Mouse (Mus musculus) G1E (cell line): ENCODE measurements around the gene Ndufa11. TPM values are rescaled to one million over a fixed set of nuclear protein-coding genes. Genes with fewer than 3 reads are reported as not detected.
A peak's percentile ranks its signal among the peaks of the same experiment; 100 is the strongest.

Experiments used
- ATAC-seq: 2 replicates; pipeline ENCODE4 v1.8.0; 2016; ENCODE audit warnings: mild to moderate bottlenecking; ENCODE audit not compliant: insufficient number of reproducible peaks, poor library complexity, low FRiP score, severe bottlenecking; ENCODE audit errors: extremely low read depth
- DNase-seq: peaks from one replicate; pipeline ENCODE4 v3.0.0; 2012; ENCODE audit warnings: low spot score
- H3K27me3 ChIP-seq: 2 replicates; pipeline ENCODE4 v1.6.1; 2012; ENCODE audit warnings: mild to moderate bottlenecking, low read length, inconsistent platforms; ENCODE audit not compliant: insufficient read depth
- H3K36me3 ChIP-seq: replicated peaks from 2 replicates; pipeline ENCODE3; 2012; ENCODE audit warnings: mild to moderate bottlenecking, inconsistent platforms
- H3K4me1 ChIP-seq: 2 replicates; pipeline ENCODE4 v1.6.1; 2012; ENCODE audit warnings: low read depth, low read length, inconsistent platforms, mixed read lengths; ENCODE audit not compliant: insufficient read depth
- H3K4me3 ChIP-seq: 2 replicates; pipeline ENCODE4 v1.5.1; 2012; ENCODE audit warnings: low read depth, mild to moderate bottlenecking, inconsistent platforms, low read length, moderate library complexity, mixed read lengths
- H3K9me3 ChIP-seq: replicated peaks from 2 replicates; pipeline ENCODE4 v1.6.1; 2012; ENCODE audit warnings: inconsistent platforms
- CTCF ChIP-seq: IDR thresholded peaks from 2 replicates; pipeline ENCODE4 v1.5.1; 2012; ENCODE audit warnings: low read depth, low read length, inconsistent platforms, mixed read lengths
- GATA1 ChIP-seq: IDR thresholded peaks from 2 replicates; pipeline ENCODE4 v1.6.1; 2012; ENCODE audit warnings: borderline replicate concordance, low read length, inconsistent platforms, mixed read lengths
- GATA2 ChIP-seq: IDR thresholded peaks from 2 replicates; pipeline ENCODE4 v1.6.1; 2012; ENCODE audit warnings: low read depth, low read length, inconsistent platforms, borderline replicate concordance
- POLR2AphosphoS5 ChIP-seq: IDR thresholded peaks from 2 replicates; pipeline ENCODE4 v1.6.1; 2012; ENCODE audit warnings: low read depth, low read length, inconsistent platforms; ENCODE audit not compliant: insufficient replicate concordance
- TAL1 ChIP-seq: conservative IDR thresholded peaks from 2 replicates; pipeline ENCODE4 v1.6.1; 2012; ENCODE audit warnings: low read depth, low read length, inconsistent platforms, mixed read lengths
- polyA plus RNA-seq: library from polyadenylated mRNA; stranded (reverse); fragments of >175 nt; gene quantifications from 2 replicates; pipeline ENCODE4 v1.2.3, GENCODE M21; 2012
- total RNA-seq, 2 experiments: library from RNA; stranded (forward) in 1 of 2; stranded (reverse) in 1 of 2; fragments of 200-1000 nt in 1 of 2; fragments of >200 nt in 1 of 2; fragmentation: Nextera tagmentation in 1 of 2; gene quantifications; 2 replicates each; pipeline ENCODE4 v1.2.3; 2014 to 2017

Gene Ndufa11
- total and polyA plus RNA-seq, 3 experiments, result 74.9 to 319 (median 186) TPM

- H3K9me3 ChIP-seq, result no peaks in the 10 kb centered on the region
- TF ChIP-seq TAL1, result no peak
- H3K36me3 ChIP-seq, result peaks cover 96% of the 10 kb centered on the region
- ATAC-seq (no peak), DNase-seq (no peak)
- peaks cover 94% of the 10 kb centered on the region for H3K4me1 ChIP-seq
- no peaks in the 10 kb centered on the region for H3K27me3 ChIP-seq
- H3K4me3 ChIP-seq, result no peak overlapping the region; the same call in 1 of the 2 replicates
These were observed 35.8 kb upstream of the Ndufa11 start for GRCm38 (mm10) chr17:56681791-56682190.

- peak; percentile 48 for ATAC-seq
- Histone ChIP-seq H3K4me1 (peaks cover 94% of the 10 kb centered on the region), H3K4me3 (no peak overlapping the region; the same call in 1 of the 2 replicates), H3K36me3 (peaks cover 95% of the 10 kb centered on the region), H3K9me3 (no peaks in the 10 kb centered on the region), H3K27me3 (no peaks in the 10 kb centered on the region)
- peak; percentile 38; the same call in 1 of the 2 replicates for TF ChIP-seq TAL1
- TF ChIP-seq POLR2AphosphoS5, result no peak
- DNase-seq, result no peak
These were observed 34.7 kb upstream of the Ndufa11 start for GRCm38 (mm10) chr17:56682880-56683279.

- ATAC-seq (no peak), DNase-seq (no peak)
- no peak for TF ChIP-seq GATA1
- TF ChIP-seq POLR2AphosphoS5, result no peak
- TF ChIP-seq CTCF, result no peak
- TF ChIP-seq GATA2, result no peak
- no peak for TF ChIP-seq TAL1
- Histone ChIP-seq H3K4me3 (no peak overlapping the region; the same call in 1 of the 2 replicates), H3K27me3 (no peaks in the 10 kb centered on the region), H3K9me3 (no peaks in the 10 kb centered on the region), H3K4me1 (peaks cover 96% of the 10 kb centered on the region), H3K36me3 (peaks cover 94% of the 10 kb centered on the region)
These were observed 33.9 kb upstream of the Ndufa11 start for GRCm38 (mm10) chr17:56683546-56684140.

- Histone ChIP-seq H3K36me3 (peaks cover 93% of the 10 kb centered on the region), H3K27me3 (no peaks in the 10 kb centered on the region), H3K4me3 (no peak overlapping the region; the same call in 1 of the 2 replicates), H3K9me3 (no peaks in the 10 kb centered on the region), H3K4me1 (peaks cover 96% of the 10 kb centered on the region)
- ATAC-seq, result no peak
- no peak for DNase-seq
- no peak for TF ChIP-seq GATA2
These were observed 32.9 kb upstream of the Ndufa11 start for GRCm38 (mm10) chr17:56684649-56685048.

- no peak for ATAC-seq
- no peak for TF ChIP-seq CTCF
- no peak for TF ChIP-seq GATA2
- TF ChIP-seq POLR2AphosphoS5, result no peak
- TF ChIP-seq TAL1, result no peak
- TF ChIP-seq GATA1, result no peak
- no peak for DNase-seq
- Histone ChIP-seq H3K4me3 (peak overlapping the region; percentile 49; the same call in 1 of the 2 replicates), H3K36me3 (peaks cover 92% of the 10 kb centered on the region), H3K27me3 (no peaks in the 10 kb centered on the region), H3K9me3 (no peaks in the 10 kb centered on the region), H3K4me1 (peaks cover 96% of the 10 kb centered on the region)
These were observed 30.8 kb upstream of the Ndufa11 start for GRCm38 (mm10) chr17:56686801-56687200.

GRCm38 (mm10) chr17:56688045-56688444 lies 29.5 kb upstream of the Ndufa11 start:
- DNase-seq (peak; percentile 82), ATAC-seq (peak; percentile 91)
- peak; percentile 99 for TF ChIP-seq TAL1
- no peak for TF ChIP-seq CTCF
- peak overlapping the region; percentile 27; the same call in 1 of the 2 replicates for H3K4me3 ChIP-seq
- no peaks in the 10 kb centered on the region for H3K9me3 ChIP-seq
- no peaks in the 10 kb centered on the region for H3K27me3 ChIP-seq
- H3K36me3 ChIP-seq, result peaks cover 92% of the 10 kb centered on the region
- H3K4me1 ChIP-seq, result peaks cover 96% of the 10 kb centered on the region

- H3K27me3 ChIP-seq, result no peaks in the 10 kb centered on the region
- H3K9me3 ChIP-seq, result no peaks in the 10 kb centered on the region
- H3K36me3 ChIP-seq, result peaks cover 92% of the 10 kb centered on the region
- peaks cover 96% of the 10 kb centered on the region for H3K4me1 ChIP-seq
- no peak for DNase-seq
- H3K4me3 ChIP-seq, result peak overlapping the region; percentile 56; the same call in 1 of the 2 replicates
- TF ChIP-seq CTCF, result no peak
- TF ChIP-seq TAL1, result no peak
- TF ChIP-seq GATA2, result no peak
- TF ChIP-seq POLR2AphosphoS5, result no peak
- TF ChIP-seq GATA1, result no peak
- ATAC-seq, result no peak
These were observed 28.9 kb upstream of the Ndufa11 start for GRCm38 (mm10) chr17:56688689-56689088.
